Mouse (Mus musculus): ENCODE measurements around the gene Hs3st3a1. TPM values are rescaled to one million over a fixed set of nuclear protein-coding genes. Genes with fewer than 3 reads are reported as not detected.

The Hs3st3a1 gene
- under 1 TPM; 0.35 to 0.51 TPM for total RNA-seq (2021)
- long read RNA-seq, experiment 1: 0 reads
- long read RNA-seq, experiment 2: 0 reads

DNA sequence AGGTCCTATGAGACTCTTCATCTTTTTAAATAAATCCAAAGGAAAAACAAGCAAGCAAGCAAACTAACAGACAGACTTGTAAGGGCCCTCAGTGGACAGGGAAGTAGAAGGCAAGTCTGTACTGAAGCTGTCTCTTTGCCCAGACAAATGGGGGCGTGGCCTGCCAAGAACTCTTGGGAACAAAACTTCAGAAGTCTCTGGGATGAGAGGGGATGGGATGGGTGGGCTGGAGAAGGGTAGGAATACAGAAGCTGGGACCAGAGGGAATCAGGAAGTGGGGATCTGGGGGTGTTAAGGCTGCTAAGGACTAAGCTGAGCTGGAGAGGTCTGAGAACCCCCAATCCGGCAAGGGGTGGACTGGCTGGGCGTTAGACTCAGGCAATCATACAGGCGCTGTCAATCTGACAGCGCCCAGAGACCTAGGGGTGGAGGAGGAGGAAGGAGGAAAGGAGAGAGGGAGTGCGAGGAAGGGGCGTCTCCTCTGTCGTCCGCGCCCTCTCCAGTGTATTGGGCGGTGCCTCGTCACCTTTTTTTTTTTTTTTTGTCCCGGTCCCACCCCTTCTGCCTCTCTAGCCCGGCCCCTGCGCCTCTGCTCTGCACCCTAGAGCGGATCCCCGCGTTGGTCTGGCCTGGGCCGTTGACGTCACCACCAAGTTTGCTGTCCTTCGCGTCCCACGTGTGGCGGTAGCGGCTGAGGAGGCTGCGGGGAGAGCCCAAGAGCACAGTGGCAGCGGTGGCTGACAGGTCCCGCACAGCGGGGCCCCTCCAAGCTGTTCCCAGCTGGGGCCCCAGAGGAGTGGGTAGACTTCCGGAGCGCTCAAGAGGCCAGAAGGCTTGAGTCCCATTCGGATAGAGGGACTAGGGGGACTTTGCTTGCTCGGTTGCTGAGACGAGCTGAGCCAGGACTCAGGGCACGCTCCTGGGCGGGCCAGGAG lies at the start of gene Hs3st3a1:
Gene Hs3st3a1, plus strand, starts transcription at position 722 of the 935 bp plus-strand sequence.
- intact Hi-C loops (cut with DNase I; ENCODE audit: low total_unique reads): no loop called here

DNA sequence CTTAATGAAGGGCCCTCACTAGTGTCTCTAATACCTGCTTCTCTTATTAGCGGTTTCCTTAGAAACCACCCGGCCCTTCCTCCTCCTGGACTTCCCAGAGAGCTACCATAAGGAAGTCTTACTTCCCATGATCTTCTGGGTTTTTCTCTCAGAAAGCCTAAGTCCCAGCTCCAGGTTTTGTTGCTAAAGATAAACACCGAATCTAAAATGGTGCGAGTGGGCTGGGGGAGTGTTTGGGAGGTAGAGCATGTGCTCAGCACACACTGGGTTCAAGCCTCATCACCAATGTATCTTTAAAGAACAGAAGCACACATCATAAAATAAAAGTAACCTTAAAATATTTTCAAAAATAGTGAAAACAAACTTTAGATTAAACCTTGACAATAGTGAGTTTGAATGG lies 48.8 kb upstream of the Hs3st3a1 start:
- intact Hi-C loops (cut with DNase I; ENCODE audit: low total_unique reads): no loop called here
- no peak for DNase-seq

More for the DNA sequence above, at the start of gene Hs3st3a1:
- DNase-seq: peak; percentile 62

DNA sequence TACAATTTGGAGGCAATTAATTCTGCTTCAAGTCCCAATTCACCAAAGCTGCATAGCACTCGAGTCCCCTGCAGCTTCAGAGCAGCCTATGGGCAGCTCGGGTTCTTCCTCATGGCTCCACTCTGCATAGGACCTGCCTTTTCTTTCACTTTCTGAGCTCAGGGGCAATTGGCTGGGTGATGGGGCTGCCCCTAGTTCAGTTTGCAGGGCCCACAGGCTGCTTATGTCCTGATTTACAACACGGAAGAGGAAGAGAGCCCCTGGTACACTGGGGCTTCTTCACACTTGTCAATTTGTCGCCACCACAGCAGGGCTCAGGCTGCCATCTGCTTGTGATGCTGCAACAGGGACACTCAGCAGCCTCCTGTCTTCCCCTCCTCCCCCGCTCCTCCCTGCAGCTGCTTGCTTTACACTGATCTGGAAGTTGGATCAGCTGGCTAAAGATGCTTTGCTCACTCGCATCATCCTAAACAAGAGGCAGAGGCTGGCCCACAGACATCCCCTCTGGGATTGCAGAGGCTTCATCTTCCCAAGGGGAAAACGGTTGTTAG lies 38.7 kb upstream of the Hs3st3a1 start:
- DNase-seq: no peak

DNA sequence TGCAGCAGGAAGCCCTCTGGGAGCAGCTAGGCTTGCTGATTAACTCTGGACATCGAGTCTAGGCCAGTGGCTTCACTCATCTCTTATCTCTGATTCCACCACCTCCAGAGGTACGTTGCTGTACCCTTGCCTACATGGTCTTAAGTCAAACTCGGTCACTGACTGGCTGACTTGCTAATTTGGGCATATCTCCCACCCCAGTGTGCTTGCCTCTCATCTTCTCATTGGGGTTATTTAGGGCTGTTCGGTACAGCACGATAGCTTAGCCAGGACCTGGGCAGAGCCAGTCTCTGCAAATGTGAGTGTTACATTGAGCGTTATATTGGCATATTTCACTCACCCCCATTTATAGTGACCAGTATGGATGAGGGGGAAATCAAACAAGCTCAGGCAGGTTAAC lies 38.2 kb upstream of the Hs3st3a1 start:
- intact Hi-C loops (cut with DNase I; ENCODE audit: low total_unique reads): no loop called here
- no peak for DNase-seq

More for the DNA sequence above, 38.7 kb upstream of the Hs3st3a1 start:
- intact Hi-C loops (cut with DNase I; ENCODE audit: low total_unique reads): no loop called here

DNA sequence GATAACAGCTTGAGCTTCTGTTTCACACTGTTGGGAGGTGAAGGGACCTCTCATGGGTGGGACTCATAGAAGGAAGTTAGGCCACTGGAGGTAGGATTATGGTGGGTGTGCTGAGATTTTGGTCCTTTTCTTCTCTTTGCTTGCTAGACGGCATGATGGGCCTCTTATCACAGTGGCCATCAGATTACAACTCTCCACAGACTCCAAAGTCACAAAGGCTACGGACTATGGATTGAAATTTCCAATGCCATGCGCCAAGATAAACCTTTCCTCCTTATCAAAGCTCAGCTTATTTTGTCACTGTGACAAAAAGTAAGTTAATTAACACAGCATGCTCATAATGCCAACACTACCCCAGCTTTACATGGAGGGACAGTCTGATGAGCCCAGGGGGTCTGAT lies 37.5 kb upstream of the Hs3st3a1 start:
- no peak for DNase-seq
- intact Hi-C loops (cut with DNase I; ENCODE audit: low total_unique reads): no loop called here

DNA sequence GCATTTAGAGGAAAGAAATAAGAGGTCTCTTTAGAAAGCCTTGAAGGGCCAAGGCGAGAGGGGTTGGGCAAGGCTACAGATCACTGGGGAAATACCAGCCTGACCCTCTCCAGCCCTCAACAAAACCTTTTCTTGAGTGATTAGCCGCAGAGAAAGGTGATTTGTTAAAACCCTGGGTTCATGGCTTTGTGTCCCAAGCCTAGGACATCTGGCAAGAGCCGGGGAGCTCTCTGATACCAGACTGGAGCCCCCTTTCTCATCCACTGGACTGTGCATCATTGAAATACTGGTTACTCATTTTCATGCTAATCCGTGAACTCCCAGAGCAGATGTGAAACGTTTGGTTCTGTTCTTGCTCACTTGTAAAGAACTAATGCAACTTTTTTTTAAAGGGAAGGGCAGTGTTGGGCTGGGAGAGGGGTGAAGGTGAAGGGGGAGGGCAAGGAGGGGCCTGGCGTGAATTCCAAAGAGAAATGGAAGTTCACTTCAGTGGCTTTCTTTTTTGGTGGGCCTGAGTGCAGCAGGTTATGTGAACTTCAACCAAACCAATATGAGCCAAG lies 34.5 kb upstream of the Hs3st3a1 start:
- intact Hi-C loops (cut with DNase I; ENCODE audit: low total_unique reads): no loop called here
- no peak for DNase-seq

DNA sequence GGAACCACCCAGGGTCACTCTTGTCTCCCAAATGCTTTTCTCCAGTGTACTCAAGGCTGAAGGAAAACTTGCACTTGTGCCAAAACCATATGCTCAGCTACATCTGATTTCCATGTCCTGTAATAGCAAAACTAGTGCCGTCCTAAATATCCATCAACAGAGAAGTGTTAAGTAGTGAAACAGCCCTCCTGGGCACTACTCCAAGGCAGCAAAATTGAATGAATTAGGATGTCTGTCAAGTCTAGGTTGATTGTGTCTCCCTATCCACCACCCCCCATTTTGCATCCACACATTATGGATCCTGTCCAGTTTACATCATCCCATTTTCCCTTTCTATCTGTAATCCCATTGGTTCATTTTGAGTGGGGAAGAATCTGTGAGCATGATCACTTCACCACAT lies 16.2 kb upstream of the Hs3st3a1 start:
- intact Hi-C loops (cut with DNase I; ENCODE audit: low total_unique reads): no loop called here
- DNase-seq: no peak

DNA sequence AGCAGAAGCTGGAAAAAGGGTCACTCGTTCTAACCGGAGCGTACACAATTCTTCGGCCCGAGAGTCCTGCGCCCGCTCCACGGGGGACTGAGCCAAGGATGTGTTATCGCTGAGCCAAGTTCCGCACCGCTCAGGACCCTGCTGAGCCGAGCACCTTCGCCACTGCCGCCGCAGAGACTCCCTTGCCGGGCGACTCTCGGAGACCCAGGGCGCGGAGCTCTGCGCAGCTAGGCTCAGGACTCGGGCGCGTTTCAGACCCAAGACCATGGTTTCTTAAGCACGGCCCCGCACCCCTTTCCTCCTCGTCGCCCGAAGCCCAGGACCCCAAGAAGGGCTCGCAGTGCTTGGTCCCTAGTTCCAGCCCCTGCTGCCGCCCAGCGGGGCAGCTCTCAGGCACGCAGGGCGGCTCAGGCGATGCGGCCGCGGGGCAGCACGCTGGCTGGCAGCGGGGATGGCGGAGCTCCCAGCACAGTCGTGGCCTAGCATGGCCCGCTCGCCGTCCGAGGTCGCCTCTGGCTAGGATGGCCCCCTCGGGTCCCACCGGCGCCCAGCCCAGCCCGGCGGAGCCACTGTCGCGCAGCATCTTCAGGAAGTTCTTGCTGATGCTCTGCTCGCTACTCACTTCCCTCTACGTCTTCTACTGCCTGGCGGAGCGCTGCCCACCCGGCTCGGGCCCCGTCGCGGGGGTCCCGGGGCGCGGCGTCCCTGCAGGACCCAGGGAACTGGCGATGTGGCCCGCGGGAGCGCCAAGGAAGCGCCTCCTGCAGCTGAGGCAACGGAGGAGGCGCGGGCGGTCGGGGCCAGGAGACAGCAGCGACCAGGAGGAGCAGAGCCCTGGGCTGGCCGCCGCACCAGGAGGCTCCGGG lies 647 bp downstream of the Hs3st3a1 start:
- peak; percentile 38 for DNase-seq
- intact Hi-C loops (cut with DNase I; ENCODE audit: low total_unique reads): no loop called here

DNA sequence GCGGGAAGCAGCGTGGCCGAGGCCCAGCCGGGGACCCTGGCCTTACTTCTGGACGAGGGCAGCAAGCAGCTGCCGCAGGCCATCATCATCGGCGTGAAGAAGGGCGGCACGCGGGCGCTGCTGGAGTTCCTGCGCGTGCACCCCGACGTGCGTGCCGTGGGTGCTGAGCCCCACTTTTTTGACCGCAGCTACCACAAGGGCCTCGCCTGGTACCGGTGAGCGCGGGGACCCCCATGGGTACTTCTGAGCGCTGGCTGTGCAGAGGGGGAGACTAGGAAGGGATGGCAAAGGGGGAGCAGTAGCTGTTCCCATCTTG lies 1.2 kb downstream of the Hs3st3a1 start, which contains the start of gene F930015N05Rik:
Gene F930015N05Rik, minus strand, starts transcription at position 242 of the 316 bp plus-strand sequence.
- intact Hi-C loops (cut with DNase I; ENCODE audit: low total_unique reads): no loop called here
- DNase-seq: no peak

DNA sequence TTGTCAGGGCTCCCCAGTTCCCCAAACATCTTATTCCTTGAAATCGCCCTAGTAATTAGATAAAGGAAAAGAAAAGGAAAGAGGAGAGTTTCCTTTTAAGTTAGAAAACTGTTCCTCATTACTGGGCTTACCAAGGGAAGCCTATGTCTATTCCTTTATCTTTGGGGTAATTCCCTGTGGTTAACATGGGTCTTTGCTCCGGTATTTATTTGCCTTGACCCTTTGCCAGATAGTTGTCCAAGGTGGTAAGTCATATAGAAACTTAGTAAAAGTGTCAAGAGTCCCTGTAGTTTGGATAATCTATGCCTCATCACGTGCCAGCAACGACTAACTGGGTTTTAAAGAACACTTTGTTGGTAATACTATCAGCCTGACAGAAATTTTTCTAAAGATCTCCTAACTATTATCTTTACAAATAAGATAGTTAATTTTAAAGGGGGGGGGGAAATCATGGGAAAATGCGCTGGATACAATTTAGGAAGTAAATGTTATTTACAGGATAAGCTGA lies 1.7 kb downstream of the Hs3st3a1 start:
- no peak for DNase-seq
- intact Hi-C loops (cut with DNase I; ENCODE audit: low total_unique reads): no loop called here

DNA sequence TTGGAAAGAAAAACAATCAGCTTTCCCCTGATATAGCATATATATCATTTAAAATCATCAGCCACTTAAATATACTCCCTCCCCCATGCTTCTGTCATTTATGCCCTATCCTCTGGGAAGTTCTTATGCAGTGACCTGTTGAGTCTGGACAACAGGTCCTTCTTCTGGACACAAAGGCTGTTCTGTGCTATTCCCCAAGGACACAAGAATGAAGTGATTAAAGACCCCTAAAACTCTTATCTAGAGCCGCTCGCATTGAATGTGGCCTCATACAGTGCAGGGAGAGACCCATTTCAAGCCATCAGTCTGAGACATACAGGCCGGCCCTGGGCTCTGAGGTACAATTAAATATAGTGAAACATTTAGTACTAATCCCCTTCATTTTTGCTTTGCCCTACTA lies 2.6 kb downstream of the Hs3st3a1 start:
- intact Hi-C loops (cut with DNase I; ENCODE audit: low total_unique reads): no loop called here
- DNase-seq: no peak

DNA sequence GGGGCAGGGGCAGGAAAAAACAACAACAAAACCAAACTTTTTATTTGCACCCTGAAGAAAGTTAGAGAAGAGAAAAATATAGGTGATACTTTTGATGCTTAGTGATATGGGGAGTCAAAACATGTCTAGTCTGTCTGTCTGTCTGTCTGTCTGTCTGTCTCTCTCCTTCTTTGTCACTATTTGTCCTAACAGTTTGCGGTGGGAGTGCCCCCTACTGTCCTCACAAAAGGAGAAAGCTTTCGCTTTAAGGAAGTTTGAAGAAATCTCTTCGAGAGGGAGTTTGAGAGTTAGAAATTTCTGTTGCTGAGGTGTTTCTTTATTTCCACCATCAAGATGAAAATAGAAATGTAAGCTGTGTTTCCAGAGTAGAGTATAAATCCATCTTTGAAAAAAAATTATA lies 3.8 kb downstream of the Hs3st3a1 start:
- DNase-seq: no peak
- intact Hi-C loops (cut with DNase I; ENCODE audit: low total_unique reads): no loop called here

DNA sequence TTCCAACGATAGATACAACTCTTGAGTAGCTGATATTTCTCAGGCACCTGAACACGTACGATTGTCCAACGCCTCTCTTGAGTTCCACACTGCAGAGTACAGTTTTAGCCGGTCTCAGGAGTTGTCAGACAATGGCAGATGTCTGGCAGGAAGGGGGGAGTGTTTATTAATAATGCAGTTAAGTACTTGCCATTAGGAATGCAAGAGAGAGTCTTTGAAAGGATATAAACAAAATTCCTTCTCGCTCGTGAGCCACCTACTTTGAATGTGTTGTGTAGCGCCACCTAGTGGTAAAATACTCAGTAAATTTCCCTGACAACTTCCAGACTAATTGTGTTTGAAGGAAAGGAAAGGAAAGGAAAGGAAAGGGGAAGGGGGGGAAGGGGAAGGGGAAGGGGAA lies 7.0 kb downstream of the Hs3st3a1 start:
- intact Hi-C loops (cut with DNase I; ENCODE audit: low total_unique reads): loop anchor here (5.0 kb wide), 1 partner anchor 515 kb away; no protein-coding TSS in a partner anchor
- DNase-seq: no peak

DNA sequence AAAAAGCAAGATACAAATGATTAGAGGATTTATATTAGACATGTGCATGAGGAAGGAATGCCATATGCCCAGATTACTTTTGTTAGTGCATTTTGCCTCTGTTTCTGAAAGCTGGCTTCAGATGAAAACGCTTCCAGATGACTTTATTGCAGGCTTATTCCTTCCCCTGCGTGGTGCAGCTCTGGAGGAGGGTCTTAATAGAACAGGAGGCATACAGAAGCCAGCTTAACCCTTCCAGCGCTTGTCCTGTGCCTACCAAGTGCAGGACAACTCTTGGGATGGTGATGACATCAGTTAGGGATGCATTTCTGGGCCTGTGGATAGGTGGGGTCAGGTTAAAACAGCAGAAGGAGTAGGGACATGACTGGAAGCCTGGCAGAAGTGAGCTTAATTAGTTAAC lies 7.6 kb downstream of the Hs3st3a1 start:
- intact Hi-C loops (cut with DNase I; ENCODE audit: low total_unique reads): loop anchor here (5.0 kb wide), 1 partner anchor 515 kb away; no protein-coding TSS in a partner anchor
- DNase-seq: no peak

DNA sequence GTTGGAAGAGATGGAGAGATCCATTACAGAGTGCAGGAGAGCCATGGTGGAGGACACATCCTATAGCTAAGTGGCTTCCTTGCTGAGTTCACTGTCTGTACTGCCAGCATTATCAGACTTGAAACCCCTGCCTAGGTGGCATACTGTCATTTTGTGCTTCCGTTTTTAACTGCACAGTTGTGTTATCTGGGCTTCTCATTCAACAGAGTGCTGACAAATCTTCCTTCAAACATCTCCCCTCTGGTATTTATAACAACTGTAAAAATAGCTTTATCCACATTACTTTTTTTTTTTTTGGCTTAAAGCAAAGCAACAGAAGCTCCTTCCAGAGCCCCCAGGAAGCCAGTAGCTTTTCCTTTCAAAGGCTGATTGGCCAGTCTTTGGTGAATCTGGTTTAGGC lies 10.1 kb downstream of the Hs3st3a1 start:
- no peak for DNase-seq
- intact Hi-C loops (cut with DNase I; ENCODE audit: low total_unique reads): no loop called here

DNA sequence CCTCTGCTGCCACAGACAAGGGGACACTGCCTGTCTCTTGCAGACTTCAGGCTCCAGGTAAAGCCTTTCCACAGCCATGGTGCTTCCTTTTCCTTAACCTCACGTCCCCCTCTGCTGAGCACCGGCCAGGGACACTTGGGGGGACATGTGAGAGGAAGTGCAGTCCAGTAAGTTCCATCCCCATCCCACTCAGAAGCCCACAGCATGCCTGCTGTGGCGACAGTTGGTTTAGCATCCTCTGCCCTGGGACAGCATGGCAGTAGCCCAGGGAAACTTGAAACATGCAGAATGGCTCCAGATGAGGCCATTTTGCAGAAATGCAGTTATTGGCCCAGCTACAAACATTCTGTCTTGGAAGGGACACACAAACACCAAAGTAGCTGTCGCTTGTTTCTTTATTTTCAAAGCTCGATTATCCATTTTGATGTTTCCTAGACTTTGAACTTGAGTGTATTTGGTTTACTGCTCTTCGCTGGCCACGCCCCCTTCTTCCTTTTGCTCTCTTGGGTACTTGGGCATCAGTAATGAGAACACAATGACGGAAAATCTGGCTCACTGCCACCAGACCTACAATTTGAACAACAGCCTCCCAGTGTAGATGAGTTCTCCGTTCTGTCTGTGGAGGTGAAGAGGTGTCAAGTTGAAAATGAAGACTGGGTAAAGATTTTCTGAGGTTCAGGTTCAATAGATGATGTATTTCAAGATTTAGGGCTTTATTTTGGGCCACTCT lies 13.6 kb downstream of the Hs3st3a1 start:
- DNase-seq: no peak
- intact Hi-C loops (cut with DNase I; ENCODE audit: low total_unique reads): no loop called here

DNA sequence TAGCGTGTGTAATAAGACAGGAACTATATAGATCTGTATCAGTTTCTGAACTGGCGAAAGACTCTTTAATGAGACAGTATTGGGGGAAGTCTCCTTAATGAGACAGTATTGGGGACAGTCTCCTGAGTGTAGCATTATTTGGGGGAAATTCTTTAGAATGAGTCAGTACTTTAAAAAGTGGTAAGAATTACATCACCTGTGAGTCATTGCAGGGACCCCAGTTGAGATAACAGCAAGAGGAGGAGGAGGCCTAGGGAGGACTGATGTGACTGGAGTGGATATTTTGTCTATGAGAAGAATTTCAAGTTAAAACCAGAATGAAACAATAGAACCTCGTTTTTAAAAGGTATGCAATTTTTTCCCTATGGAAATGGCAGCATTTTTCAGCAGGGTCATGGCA lies 26.6 kb downstream of the Hs3st3a1 start:
- intact Hi-C loops (cut with DNase I; ENCODE audit: low total_unique reads): loop anchor here (10.0 kb wide), 1 partner anchor 253 kb away; no protein-coding TSS in a partner anchor
- no peak for DNase-seq

DNA sequence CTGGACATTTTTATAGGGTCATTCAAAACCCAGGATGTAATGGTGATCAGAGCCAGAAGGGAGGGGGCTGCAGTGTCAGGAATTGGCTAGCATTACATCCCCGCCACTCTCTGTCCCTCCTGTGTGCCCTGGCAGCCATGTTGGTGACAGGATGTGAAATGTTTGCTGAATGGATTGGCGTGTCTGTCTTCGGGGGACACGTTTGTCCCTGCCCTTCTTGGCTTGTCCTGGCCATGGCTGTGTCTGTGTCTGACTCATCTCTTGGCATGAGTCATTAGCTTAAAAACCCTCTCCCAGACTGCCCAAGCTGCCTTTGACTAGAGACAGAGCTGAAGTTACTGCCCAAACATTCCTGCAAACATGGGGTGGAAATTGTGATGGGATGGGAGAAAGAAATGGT lies 33.6 kb downstream of the Hs3st3a1 start:
- intact Hi-C loops (cut with DNase I; ENCODE audit: low total_unique reads): loop anchor here (10.0 kb wide), 1 partner anchor 246 kb away; no protein-coding TSS in a partner anchor
- peak; percentile 13 for DNase-seq

DNA sequence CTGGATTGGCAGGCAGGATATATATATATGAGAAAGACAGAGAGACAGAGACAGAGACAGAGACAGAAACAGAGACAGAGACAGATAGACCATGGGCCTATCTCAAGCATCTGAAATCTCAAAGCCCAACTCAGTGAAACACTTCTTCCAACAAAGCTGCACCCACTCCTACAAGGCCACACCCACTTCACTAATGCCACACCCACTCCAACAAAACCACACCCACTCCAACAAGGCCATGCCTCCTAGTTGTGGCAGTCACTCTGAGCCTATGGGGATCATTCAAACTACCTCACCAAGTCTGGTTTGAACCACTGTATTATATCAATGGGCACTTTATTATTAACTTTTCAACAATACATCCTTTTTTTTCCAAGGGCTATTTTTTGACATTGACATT lies 35.6 kb downstream of the Hs3st3a1 start:
- intact Hi-C loops (cut with DNase I; ENCODE audit: low total_unique reads): no loop called here
- DNase-seq: no peak

Data from gastrocnemius, postnatal 14 days (tissue).